Mouse (Mus musculus) intestine, embryonic 14.5 days (tissue): ENCODE measurements at regions not wholly inside any gene's neighbourhood (a gene's known extent, or its start where the extent isn't known, plus 50 kb on each side); places are given as distances from the start of the nearest gene placed in this dataset.

Source experiments
- ATAC-seq: fragments of 200-750 bp; cut with Nextera tagmentation; replicated peaks from 2 replicates; pipeline ENCODE4 v1.8.0; 2017; ENCODE audit warnings: low read depth, moderate number of reproducible peaks, moderate TSS enrichment, moderate library complexity; ENCODE audit not compliant: low FRiP score, low TSS enrichment
- DNase-seq: peaks from one replicate; pipeline ENCODE4 v3.0.0-alpha.2; 2018; ENCODE audit warnings: low spot score
- H3K27ac ChIP-seq: fragments of 300-500 bp; sonication (generic); 2 replicates; pipeline ENCODE4 v1.5.1; 2014; ENCODE audit warnings: low read depth, mild to moderate bottlenecking, control low read depth
- H3K27me3 ChIP-seq: fragments of 300-500 bp; sonication (generic); replicated peaks from 2 replicates; pipeline ENCODE4 v1.6.1; 2014; ENCODE audit warnings: low read length, control low read depth; ENCODE audit not compliant: control insufficient read depth, insufficient read depth
- H3K36me3 ChIP-seq: fragments of 300-500 bp; sonication (generic); 2 replicates; pipeline ENCODE4 v1.6.1; 2014; ENCODE audit warnings: low read length, control low read depth; ENCODE audit not compliant: control insufficient read depth, insufficient read depth
- H3K4me1 ChIP-seq: fragments of 300-500 bp; sonication (generic); replicated peaks from 2 replicates; pipeline ENCODE4 v1.6.1; 2014; ENCODE audit warnings: low read length, control low read depth, mixed read lengths; ENCODE audit not compliant: control insufficient read depth, insufficient read depth
- H3K4me2 ChIP-seq: fragments of 300-500 bp; sonication (generic); 2 replicates; pipeline ENCODE4 v1.6.1; 2014; ENCODE audit warnings: low read length
- H3K4me3 ChIP-seq: fragments of 300-500 bp; sonication (generic); 2 replicates; pipeline ENCODE4 v1.5.1; 2014; ENCODE audit warnings: low read depth, low read length, control low read depth, mixed read lengths
- H3K9ac ChIP-seq: fragments of 300-500 bp; sonication (generic); 2 replicates; pipeline ENCODE4 v1.6.1; 2014; ENCODE audit warnings: mild to moderate bottlenecking, low read length
- H3K9me3 ChIP-seq: fragments of 300-500 bp; sonication (generic); 2 replicates; pipeline ENCODE4 v1.6.1; 2016; ENCODE audit warnings: low read length, control low read depth; ENCODE audit not compliant: control insufficient read depth
- WGBS: fragments of 180-500 bp; shearing (Covaris S2); extraction: QIAGEN DNeasy Blood & Tissue Kit; methylation state at CpG from one replicate; pipeline ENCODE4 v1.1.7; 2014; 5-methylcytosine and 5-hydroxymethylcytosine counted together

DNA sequence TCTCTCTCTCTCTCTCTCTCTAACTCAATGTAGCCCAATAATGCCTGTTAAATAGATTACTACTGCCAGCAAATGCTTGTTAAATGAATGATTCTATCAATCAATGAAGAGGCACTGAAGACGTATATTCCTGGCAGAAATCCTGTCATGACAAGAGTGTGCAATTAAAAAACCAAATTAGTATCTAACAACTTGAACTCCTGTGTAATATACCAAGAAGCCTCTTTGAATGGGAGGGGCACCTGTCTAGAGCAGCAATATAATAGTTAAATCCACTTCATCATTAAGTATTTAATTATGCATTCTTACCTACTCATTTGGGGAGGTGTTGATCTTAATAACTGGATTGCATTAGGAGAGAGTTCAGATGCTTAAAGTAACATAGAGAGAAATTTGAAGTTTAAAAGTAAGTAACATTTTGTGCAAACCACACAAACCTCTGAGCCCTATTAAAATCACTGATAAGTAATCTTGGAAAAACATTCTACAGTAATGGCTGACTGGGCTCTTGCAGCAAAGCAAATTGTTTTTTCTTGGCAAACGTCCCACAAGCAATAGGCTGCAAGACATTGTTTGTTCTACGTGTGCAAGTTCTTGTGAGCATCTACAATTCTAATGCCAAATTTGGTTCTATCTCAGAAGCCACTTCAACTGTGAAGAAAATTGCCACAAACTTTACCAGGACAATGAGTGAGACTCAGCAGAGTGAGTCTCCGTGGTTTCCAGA, 719.7 kb upstream of the Cited2 start:
- Histone ChIP-seq H3K9ac (no peak overlapping the region), H3K4me3 (no peak overlapping the region), H3K4me1 (no peaks in the 10 kb centered on the region), H3K4me2 (no peak overlapping the region), H3K27ac (no peak overlapping the region), H3K27me3 (no peaks in the 10 kb centered on the region), H3K9me3 (no peaks in the 10 kb centered on the region), H3K36me3 (no peaks in the 10 kb centered on the region)
- ATAC-seq (no peak), DNase-seq (no peak)
- WGBS, result 64% methylated on average over 4 of the region's 4 CpGs

DNA sequence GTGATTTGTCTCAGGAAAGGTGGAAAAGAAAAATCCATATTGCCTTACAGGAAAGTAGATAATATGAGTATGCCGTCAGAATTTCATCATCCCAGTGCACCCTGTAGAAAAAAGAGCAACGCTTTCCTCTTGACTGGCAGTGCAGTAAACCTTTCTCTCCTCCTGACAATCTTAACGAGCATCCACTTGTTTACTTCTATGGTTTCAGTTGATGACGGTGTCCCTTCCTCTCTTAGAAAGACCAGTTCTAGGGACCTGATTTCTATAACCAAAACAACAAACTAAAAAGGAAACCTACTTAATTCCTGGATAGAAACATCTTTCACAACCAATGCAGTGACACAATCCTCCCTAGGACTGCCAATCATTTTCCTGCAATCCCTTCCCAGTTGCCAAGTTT, 714.3 kb upstream of the Cited2 start:
- Histone ChIP-seq H3K27ac (no peak overlapping the region), H3K9me3 (no peaks in the 10 kb centered on the region), H3K27me3 (no peaks in the 10 kb centered on the region), H3K9ac (no peak overlapping the region), H3K36me3 (no peaks in the 10 kb centered on the region), H3K4me3 (no peak overlapping the region), H3K4me1 (no peaks in the 10 kb centered on the region), H3K4me2 (no peak overlapping the region)
- whole genome bisulfite sequencing, result 63% methylated on average over 4 of the region's 4 CpGs
- no peak for ATAC-seq
- DNase-seq, result no peak

- Histone ChIP-seq H3K27me3 (no peaks in the 10 kb centered on the region), H3K9me3 (no peaks in the 10 kb centered on the region), H3K36me3 (no peaks in the 10 kb centered on the region), H3K4me2 (no peak overlapping the region), H3K4me3 (no peak overlapping the region), H3K4me1 (no peaks in the 10 kb centered on the region), H3K9ac (no peak overlapping the region), H3K27ac (no peak overlapping the region)
- WGBS, result 82% methylated on average over 3 of the region's 3 CpGs
- ATAC-seq (no peak), DNase-seq (no peak)
These were observed 713.0 kb upstream of the Cited2 start for GRCm38 (mm10) chr10:17010047-17010446.

DNA sequence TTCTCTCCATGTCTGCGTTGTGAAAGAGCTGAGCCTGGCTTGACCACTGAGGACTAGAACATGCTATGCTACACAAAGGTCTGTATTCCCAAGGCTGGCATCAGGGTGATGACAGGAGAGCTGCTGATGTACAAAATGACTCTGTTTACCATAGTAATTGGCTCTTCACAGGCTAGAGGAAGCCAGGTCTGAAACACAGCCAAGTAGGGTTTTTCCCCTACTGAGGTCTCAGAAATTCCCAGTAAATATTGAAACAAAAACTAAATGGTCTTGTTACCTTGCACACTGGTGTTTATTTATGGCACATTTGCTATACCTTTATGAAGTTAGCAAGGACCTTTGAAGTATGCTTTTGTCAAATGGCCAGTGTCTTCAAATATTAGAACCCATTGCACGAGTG, 711.1 kb upstream of the Cited2 start:
- Histone ChIP-seq H3K9ac (no peak overlapping the region), H3K27me3 (no peaks in the 10 kb centered on the region), H3K4me1 (no peaks in the 10 kb centered on the region), H3K9me3 (no peaks in the 10 kb centered on the region), H3K4me2 (no peak overlapping the region), H3K4me3 (no peak overlapping the region), H3K27ac (no peak overlapping the region), H3K36me3 (no peaks in the 10 kb centered on the region)
- DNase-seq, result no peak
- ATAC-seq, result no peak
- WGBS, result 86% methylated on average over 2 of the region's 2 CpGs

- Histone ChIP-seq H3K4me3 (no peak overlapping the region), H3K36me3 (no peaks in the 10 kb centered on the region), H3K4me1 (no peaks in the 10 kb centered on the region), H3K9me3 (no peaks in the 10 kb centered on the region), H3K9ac (no peak overlapping the region), H3K4me2 (no peak overlapping the region), H3K27me3 (no peaks in the 10 kb centered on the region), H3K27ac (no peak overlapping the region)
- 44% methylated on average over 3 of the region's 3 CpGs for WGBS
- ATAC-seq (no peak), DNase-seq (no peak)
These were observed 710.5 kb upstream of the Cited2 start for GRCm38 (mm10) chr10:17012541-17012975.

DNA sequence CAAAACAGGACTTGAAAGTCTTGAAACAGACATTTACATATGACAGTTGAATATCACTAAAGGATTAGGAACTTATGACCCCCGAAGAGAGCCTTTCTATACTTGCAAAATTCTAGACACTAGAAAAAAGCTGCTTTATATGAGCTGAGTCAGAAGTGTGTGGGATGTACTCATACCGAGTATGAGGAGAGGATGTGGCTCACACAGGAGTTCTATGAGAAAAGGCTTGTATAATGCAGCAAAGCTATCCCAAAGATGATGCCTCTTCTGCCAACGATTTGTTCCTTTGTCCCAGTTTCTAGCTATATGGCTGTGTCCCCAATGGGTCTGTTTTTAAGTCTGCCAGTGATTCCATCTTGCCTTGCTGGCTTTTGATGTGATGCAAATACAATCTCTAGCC, 708.2 kb upstream of the Cited2 start:
- no peaks in the 10 kb centered on the region for H3K4me1 ChIP-seq
- H3K9me3 ChIP-seq, result no peaks in the 10 kb centered on the region
- DNase-seq (no peak), ATAC-seq (no peak)
- H3K4me3 ChIP-seq, result no peak overlapping the region
- no peak overlapping the region for H3K9ac ChIP-seq
- no peaks in the 10 kb centered on the region for H3K36me3 ChIP-seq
- WGBS, result 83% methylated on average over 3 of the region's 3 CpGs
- no peak overlapping the region for H3K4me2 ChIP-seq
- H3K27me3 ChIP-seq, result no peaks in the 10 kb centered on the region
- H3K27ac ChIP-seq, result no peak overlapping the region

GRCm38 (mm10) chr10:17016854-17017253, 706.2 kb upstream of the Cited2 start:
- Histone ChIP-seq H3K4me2 (no peak overlapping the region), H3K27ac (no peak overlapping the region), H3K4me1 (no peaks in the 10 kb centered on the region), H3K4me3 (no peak overlapping the region), H3K36me3 (no peaks in the 10 kb centered on the region), H3K9me3 (no peaks in the 10 kb centered on the region), H3K9ac (no peak overlapping the region), H3K27me3 (no peaks in the 10 kb centered on the region)
- ATAC-seq (no peak), DNase-seq (no peak)
- 82% methylated on average over 4 of the region's 4 CpGs for WGBS

- DNase-seq (no peak), ATAC-seq (no peak)
- H3K36me3 ChIP-seq, result no peaks in the 10 kb centered on the region
- H3K4me2 ChIP-seq, result no peak overlapping the region
- no peak overlapping the region for H3K27ac ChIP-seq
- H3K4me1 ChIP-seq, result no peaks in the 10 kb centered on the region
- no peak overlapping the region for H3K4me3 ChIP-seq
- no peak overlapping the region for H3K9ac ChIP-seq
- H3K27me3 ChIP-seq, result no peaks in the 10 kb centered on the region
- 78% methylated on average over 5 of the region's 5 CpGs for WGBS
- no peaks in the 10 kb centered on the region for H3K9me3 ChIP-seq
These were observed 700.5 kb upstream of the Cited2 start for GRCm38 (mm10) chr10:17022216-17023158.
